Mouse (Mus musculus): ENCODE results near the gene Znhit2. TPM values are rescaled to one million over a fixed set of nuclear protein-coding genes. Genes with fewer than 3 reads are reported as not detected.

Gene Znhit2
- polyA plus RNA-seq, 1 experiment from 2014 or later: 40.0 TPM

GRCm38 (mm10) chr19:6056696-6057095 lies 4.3 kb upstream of the Znhit2 start:
- Histone ChIP-seq H3K27me3 (ENCODE audit: control insufficient read depth, insufficient read depth, low read length) (no peaks in the 10 kb centered on the region), H3K9me3 (ENCODE audit: control insufficient read depth, low read length) (no peaks in the 10 kb centered on the region), H3K4me3 (ENCODE audit: low read depth, low read length) (peak overlapping the region; percentile 84), H3K4me1 (ENCODE audit: control insufficient read depth, insufficient read depth, low read length) (peaks cover 18% of the 10 kb centered on the region), H3K4me2 (peak overlapping the region; percentile 69), H3K27ac (ENCODE audit: low read depth, low read length) (no peak overlapping the region), H3K9ac (ENCODE audit: low read length) (peak overlapping the region; percentile 94), H3K36me3 (ENCODE audit: control insufficient read depth, insufficient read depth, low read length) (peaks cover 22% of the 10 kb centered on the region)
- no peak for DNase-seq (ENCODE audit: low spot score, missing footprints)
- WGBS: 61% methylated on average over 4 of the region's 4 CpGs
- no peak for ATAC-seq (ENCODE audit: low FRiP score)

DNA sequence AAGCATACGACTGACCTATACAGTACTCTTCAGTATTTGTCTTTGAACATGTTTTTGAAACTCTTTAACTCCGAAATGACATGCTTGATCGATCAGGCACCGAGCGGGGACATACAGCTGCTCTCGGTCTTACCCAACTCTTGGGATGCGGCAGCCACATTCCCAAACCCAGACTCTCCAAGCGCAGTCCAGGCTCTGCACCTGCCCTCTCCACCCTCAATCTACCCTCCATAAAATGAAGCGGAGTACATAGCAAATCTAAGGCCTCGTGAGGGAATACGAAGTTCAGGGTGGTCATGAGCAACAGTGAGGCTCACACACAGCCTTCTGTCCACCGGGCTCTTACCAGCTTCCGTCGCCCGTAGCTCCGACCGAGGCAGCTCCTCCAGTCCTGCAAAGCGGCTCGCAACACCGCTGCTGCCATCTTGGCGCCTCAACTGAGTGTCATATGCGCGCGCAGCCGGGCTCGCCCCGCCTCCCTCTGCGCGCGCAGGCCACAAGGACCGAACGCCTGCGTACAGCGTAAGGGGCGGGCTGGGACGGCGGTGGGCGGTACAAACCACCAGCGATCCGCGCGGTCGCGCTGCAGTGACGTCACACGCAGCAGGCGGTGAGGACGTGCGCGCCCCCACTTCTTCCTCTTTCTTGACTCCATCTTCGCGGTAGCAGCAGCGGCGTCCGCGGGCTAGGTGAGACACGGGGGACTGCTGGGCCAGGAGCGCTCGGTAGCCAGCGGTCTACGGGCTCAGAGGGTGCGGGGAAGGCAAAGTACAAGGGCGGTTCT lies 3.5 kb upstream of the Znhit2 start, which contains the start of the genes Mrpl49 and Fau:
TSS of gene Mrpl49 (minus strand) at position 473 of the 784 bp plus-strand sequence.
TSS of gene Fau (plus strand) at position 532 of the 784 bp plus-strand sequence.
- ATAC-seq (ENCODE audit: low FRiP score): peak; percentile 86
- WGBS: under 1% methylated on average over 63 of the region's 63 CpGs

GRCm38 (mm10) chr19:6058513-6058912 lies 2.5 kb upstream of the Znhit2 start:
- ATAC-seq (ENCODE audit: low FRiP score) (no peak), DNase-seq (ENCODE audit: low spot score, missing footprints) (no peak)
- Histone ChIP-seq H3K4me2 (peak overlapping the region; percentile 69), H3K36me3 (ENCODE audit: control insufficient read depth, insufficient read depth, low read length) (peaks cover 9% of the 10 kb centered on the region), H3K4me3 (ENCODE audit: low read depth, low read length) (peak overlapping the region; percentile 84), H3K27ac (ENCODE audit: low read depth, low read length) (no peak overlapping the region; the same call in 1 of the 2 replicates), H3K9me3 (ENCODE audit: control insufficient read depth, low read length) (no peaks in the 10 kb centered on the region), H3K9ac (ENCODE audit: low read length) (peak overlapping the region; percentile 94), H3K27me3 (ENCODE audit: control insufficient read depth, insufficient read depth, low read length) (no peaks in the 10 kb centered on the region), H3K4me1 (ENCODE audit: control insufficient read depth, insufficient read depth, low read length) (peaks cover 29% of the 10 kb centered on the region)
- WGBS: 43% methylated on average over 5 of the region's 5 CpGs

More for the DNA sequence above, 3.5 kb upstream of the Znhit2 start, which contains the start of the genes Mrpl49 and Fau:
- peak; percentile 100 for DNase-seq (ENCODE audit: low spot score, missing footprints)
- H3K27ac ChIP-seq (ENCODE audit: low read depth, low read length): peak within 1 kb of the TSS; percentile 54; the same call in 1 of the 2 replicates
- peaks cover 26% of the 10 kb centered on the region for H3K4me1 ChIP-seq (ENCODE audit: control insufficient read depth, insufficient read depth, low read length)
- peaks cover 16% of the 10 kb centered on the region for H3K36me3 ChIP-seq (ENCODE audit: control insufficient read depth, insufficient read depth, low read length)
- H3K9me3 ChIP-seq (ENCODE audit: control insufficient read depth, low read length): no peaks in the 10 kb centered on the region
- H3K9ac ChIP-seq (ENCODE audit: low read length): peak within 1 kb of the TSS; percentile 94
- peak within 1 kb of the TSS; percentile 69 for H3K4me2 ChIP-seq
- H3K4me3 ChIP-seq (ENCODE audit: low read depth, low read length): peak within 1 kb of the TSS; percentile 84
- H3K27me3 ChIP-seq (ENCODE audit: control insufficient read depth, insufficient read depth, low read length): no peaks in the 10 kb centered on the region

DNA sequence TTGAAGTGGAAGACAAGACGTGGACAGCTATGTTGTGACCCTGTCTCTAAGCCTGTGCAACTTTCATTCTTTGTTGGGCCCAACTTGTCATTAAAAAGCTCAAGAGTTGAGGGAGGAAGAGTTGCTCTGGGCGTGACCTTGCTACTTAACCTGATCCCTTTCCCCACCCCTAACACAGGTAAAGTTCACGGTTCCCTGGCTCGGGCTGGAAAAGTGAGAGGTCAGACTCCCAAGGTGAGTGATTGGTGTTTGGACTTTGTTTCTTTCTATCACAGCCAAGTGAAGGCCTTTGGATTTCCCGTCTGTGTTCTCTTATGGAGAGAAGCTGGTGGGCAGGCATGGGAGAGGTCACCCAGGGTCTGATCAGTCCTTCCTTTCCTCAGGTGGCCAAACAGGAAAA lies 2.0 kb upstream of the Znhit2 start:
- ATAC-seq (ENCODE audit: low FRiP score) (no peak), DNase-seq (ENCODE audit: low spot score, missing footprints) (no peak)
- peaks cover 29% of the 10 kb centered on the region for H3K4me1 ChIP-seq (ENCODE audit: control insufficient read depth, insufficient read depth, low read length)
- peak overlapping the region; percentile 84; the same call in 1 of the 2 replicates for H3K4me3 ChIP-seq (ENCODE audit: low read depth, low read length)
- H3K27ac ChIP-seq (ENCODE audit: low read depth, low read length): no peak overlapping the region
- H3K27me3 ChIP-seq (ENCODE audit: control insufficient read depth, insufficient read depth, low read length): no peaks in the 10 kb centered on the region
- peak overlapping the region; percentile 69 for H3K4me2 ChIP-seq
- peaks cover 7% of the 10 kb centered on the region for H3K36me3 ChIP-seq (ENCODE audit: control insufficient read depth, insufficient read depth, low read length)
- H3K9ac ChIP-seq (ENCODE audit: low read length): no peak overlapping the region
- WGBS: 85% methylated on average over 5 of the region's 5 CpGs
- H3K9me3 ChIP-seq (ENCODE audit: control insufficient read depth, low read length): no peaks in the 10 kb centered on the region

DNA sequence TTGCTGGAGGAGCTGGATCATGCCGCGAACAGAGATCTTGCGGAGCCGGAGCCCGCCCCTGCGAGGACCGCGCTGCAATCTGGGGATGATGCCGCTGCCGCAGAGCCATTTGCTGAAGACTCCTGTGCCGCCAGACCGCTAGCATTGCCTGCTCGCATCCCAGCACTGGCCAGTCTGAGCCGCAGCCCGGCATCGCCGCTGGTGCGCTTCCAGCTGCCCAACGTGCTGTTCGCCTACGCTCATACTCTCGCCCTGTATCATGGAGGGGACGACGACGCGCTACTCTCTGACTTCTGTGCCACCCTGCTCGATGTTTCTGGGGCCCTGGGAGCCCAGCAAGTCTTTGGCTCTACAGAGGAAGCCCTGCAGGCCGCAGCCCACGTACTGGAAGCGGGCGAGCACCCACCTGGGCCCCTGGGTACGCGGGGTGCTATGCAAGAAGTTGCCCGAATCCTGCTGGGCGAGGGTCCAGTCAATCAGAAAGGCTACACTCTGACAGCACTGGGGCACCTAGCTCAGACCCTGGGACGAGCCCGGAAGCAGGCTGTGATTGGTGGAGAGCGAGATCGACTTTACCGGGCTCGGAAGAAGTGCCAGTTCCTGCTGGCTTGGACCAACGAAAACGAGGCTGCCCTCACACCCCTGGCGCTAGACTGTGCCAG lies 780 bp downstream of the Znhit2 start:
- ATAC-seq (ENCODE audit: low FRiP score): no peak

GRCm38 (mm10) chr19:6062418-6062817 lies 1.4 kb downstream of the Znhit2 start:
- peak overlapping the region; percentile 86 for H3K4me3 ChIP-seq (ENCODE audit: low read depth, low read length)
- H3K27ac ChIP-seq (ENCODE audit: low read depth, low read length): no peak overlapping the region
- peak overlapping the region; percentile 93 for H3K4me2 ChIP-seq
- WGBS: 73% methylated on average over 5 of the region's 5 CpGs
- ATAC-seq (ENCODE audit: low FRiP score) (no peak), DNase-seq (ENCODE audit: low spot score, missing footprints) (no peak)
- peaks cover 2% of the 10 kb centered on the region; the same call in 1 of the 2 replicates for H3K36me3 ChIP-seq (ENCODE audit: control insufficient read depth, insufficient read depth, low read length)
- H3K9ac ChIP-seq (ENCODE audit: low read length): peak overlapping the region; percentile 95
- no peaks in the 10 kb centered on the region for H3K27me3 ChIP-seq (ENCODE audit: control insufficient read depth, insufficient read depth, low read length)
- peaks cover 34% of the 10 kb centered on the region for H3K4me1 ChIP-seq (ENCODE audit: control insufficient read depth, insufficient read depth, low read length)
- H3K9me3 ChIP-seq (ENCODE audit: control insufficient read depth, low read length): no peaks in the 10 kb centered on the region

More for the DNA sequence above, 780 bp downstream of the Znhit2 start:
- WGBS: 1% methylated on average over 44 of the region's 44 CpGs
- Histone ChIP-seq H3K4me1 (ENCODE audit: control insufficient read depth, insufficient read depth, low read length) (peaks cover 31% of the 10 kb centered on the region), H3K36me3 (ENCODE audit: control insufficient read depth, insufficient read depth, low read length) (peaks cover 2% of the 10 kb centered on the region; the same call in 1 of the 2 replicates), H3K9ac (ENCODE audit: low read length) (peak overlapping the region; percentile 95), H3K4me2 (peak overlapping the region; percentile 93), H3K27ac (ENCODE audit: low read depth, low read length) (peak overlapping the region; percentile 92), H3K9me3 (ENCODE audit: control insufficient read depth, low read length) (no peaks in the 10 kb centered on the region), H3K27me3 (ENCODE audit: control insufficient read depth, insufficient read depth, low read length) (no peaks in the 10 kb centered on the region), H3K4me3 (ENCODE audit: low read depth, low read length) (peak overlapping the region; percentile 86)
- peak; percentile 94 for DNase-seq (ENCODE audit: low spot score, missing footprints)

GRCm38 (mm10) chr19:6063081-6063480 lies 2.1 kb downstream of the Znhit2 start:
- Histone ChIP-seq H3K4me2 (no peak overlapping the region), H3K4me3 (ENCODE audit: low read depth, low read length) (no peak overlapping the region), H3K9ac (ENCODE audit: low read length) (no peak overlapping the region), H3K27me3 (ENCODE audit: control insufficient read depth, insufficient read depth, low read length) (no peaks in the 10 kb centered on the region), H3K9me3 (ENCODE audit: control insufficient read depth, low read length) (no peaks in the 10 kb centered on the region), H3K36me3 (ENCODE audit: control insufficient read depth, insufficient read depth, low read length) (peaks cover 2% of the 10 kb centered on the region; the same call in 1 of the 2 replicates), H3K27ac (ENCODE audit: low read depth, low read length) (no peak overlapping the region), H3K4me1 (ENCODE audit: control insufficient read depth, insufficient read depth, low read length) (peaks cover 37% of the 10 kb centered on the region)
- DNase-seq (ENCODE audit: low spot score, missing footprints) (no peak), ATAC-seq (ENCODE audit: low FRiP score) (no peak)
- WGBS: 92% methylated on average over 6 of the region's 6 CpGs

DNA sequence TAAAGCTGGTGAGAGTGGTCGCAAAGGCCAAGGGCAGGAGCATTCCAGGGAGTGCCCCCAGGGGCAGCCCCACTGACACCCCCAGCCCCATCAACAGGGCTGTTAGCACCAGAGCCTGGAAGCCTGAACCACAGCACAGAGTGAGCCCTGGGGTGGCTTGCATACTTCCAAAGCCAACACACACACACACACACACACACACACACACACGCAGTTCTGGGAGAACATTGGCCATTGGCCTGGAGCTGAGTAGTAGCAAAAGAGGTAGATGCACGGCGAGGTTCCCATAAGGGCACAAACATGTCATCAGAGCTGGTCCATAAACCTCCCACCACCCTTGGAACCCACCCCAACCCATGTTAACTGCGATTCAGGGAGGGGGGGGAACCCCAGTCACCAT lies 5.6 kb downstream of the Znhit2 start:
- H3K36me3 ChIP-seq (ENCODE audit: control insufficient read depth, insufficient read depth, low read length): peaks cover 9% of the 10 kb centered on the region
- no peaks in the 10 kb centered on the region for H3K9me3 ChIP-seq (ENCODE audit: control insufficient read depth, low read length)
- ATAC-seq (ENCODE audit: low FRiP score): peak; percentile 0; the same call in 1 of the 2 replicates
- DNase-seq (ENCODE audit: low spot score, missing footprints): no peak
- no peaks in the 10 kb centered on the region for H3K27me3 ChIP-seq (ENCODE audit: control insufficient read depth, insufficient read depth, low read length)
- H3K4me2 ChIP-seq: peak overlapping the region; percentile 96
- peaks cover 28% of the 10 kb centered on the region for H3K4me1 ChIP-seq (ENCODE audit: control insufficient read depth, insufficient read depth, low read length)
- H3K27ac ChIP-seq (ENCODE audit: low read depth, low read length): peak overlapping the region; percentile 72; the same call in 1 of the 2 replicates
- H3K9ac ChIP-seq (ENCODE audit: low read length): peak overlapping the region; percentile 77
- H3K4me3 ChIP-seq (ENCODE audit: low read depth, low read length): peak overlapping the region; percentile 53
- 39% methylated on average over 5 of the region's 5 CpGs for WGBS

All from midbrain, embryonic 11.5 days (tissue).